Mouse (Mus musculus): ENCODE data around the gene Rdh11. TPM values are rescaled to one million over a fixed set of nuclear protein-coding genes. Genes with fewer than 3 reads are reported as not detected.
A peak's percentile ranks its signal among the peaks of the same experiment; 100 is the strongest.

Rdh11 gene
- polyA plus RNA-seq, 1 experiment from 2014 or later, result 39.0 TPM

- no peaks in the 10 kb centered on the region for H3K4me1 ChIP-seq (ENCODE audit: control insufficient read depth, insufficient read depth, low read length)
- 85% methylated on average over 6 of the region's 6 CpGs for WGBS
- no peak overlapping the region for H3K27ac ChIP-seq (ENCODE audit: low read length)
- ATAC-seq, result peak; percentile 63
- no peak overlapping the region for H3K4me3 ChIP-seq (ENCODE audit: low read length)
- no peak overlapping the region for H3K4me2 ChIP-seq (ENCODE audit: low read depth, low read length)
- H3K9me3 ChIP-seq (ENCODE audit: control insufficient read depth, low read length), result no peaks in the 10 kb centered on the region
- no peak overlapping the region for H3K9ac ChIP-seq (ENCODE audit: low read depth, low read length)
- H3K36me3 ChIP-seq (ENCODE audit: control insufficient read depth, insufficient read depth, low read length), result no peaks in the 10 kb centered on the region
- no peaks in the 10 kb centered on the region for H3K27me3 ChIP-seq (replicated peaks; ENCODE audit: control insufficient read depth, insufficient read depth, low read length)
Measured at GRCm38 (mm10) chr12:79149653-79150052, 42.4 kb downstream of the Rdh11 start.

- no peaks in the 10 kb centered on the region for H3K27me3 ChIP-seq (replicated peaks; ENCODE audit: control insufficient read depth, insufficient read depth, low read length)
- H3K4me3 ChIP-seq (ENCODE audit: low read length), result no peak overlapping the region
- H3K9ac ChIP-seq (ENCODE audit: low read depth, low read length), result no peak overlapping the region
- H3K27ac ChIP-seq (ENCODE audit: low read length), result no peak overlapping the region
- no peak overlapping the region for H3K4me2 ChIP-seq (ENCODE audit: low read depth, low read length)
- no peaks in the 10 kb centered on the region for H3K4me1 ChIP-seq (ENCODE audit: control insufficient read depth, insufficient read depth, low read length)
- no peaks in the 10 kb centered on the region for H3K9me3 ChIP-seq (ENCODE audit: control insufficient read depth, low read length)
- H3K36me3 ChIP-seq (ENCODE audit: control insufficient read depth, insufficient read depth, low read length), result no peaks in the 10 kb centered on the region
- ATAC-seq, result no peak
Measured at GRCm38 (mm10) chr12:79141384-79141783, 50.7 kb downstream of the Rdh11 start.

GRCm38 (mm10) chr12:79140811-79141210 lies 51.3 kb downstream of the Rdh11 start:
- no peaks in the 10 kb centered on the region for H3K9me3 ChIP-seq (ENCODE audit: control insufficient read depth, low read length)

GRCm38 (mm10) chr12:79139417-79139816 lies 52.7 kb downstream of the Rdh11 start:
- 53% methylated on average over 1 of the region's 1 CpGs for WGBS
- Histone ChIP-seq H3K36me3 (ENCODE audit: control insufficient read depth, insufficient read depth, low read length) (no peaks in the 10 kb centered on the region), H3K4me3 (ENCODE audit: low read length) (no peak overlapping the region), H3K9me3 (ENCODE audit: control insufficient read depth, low read length) (no peaks in the 10 kb centered on the region), H3K9ac (ENCODE audit: low read depth, low read length) (no peak overlapping the region), H3K4me1 (ENCODE audit: control insufficient read depth, insufficient read depth, low read length) (no peaks in the 10 kb centered on the region), H3K27me3 (replicated peaks; ENCODE audit: control insufficient read depth, insufficient read depth, low read length) (no peaks in the 10 kb centered on the region), H3K27ac (ENCODE audit: low read length) (no peak overlapping the region), H3K4me2 (ENCODE audit: low read depth, low read length) (no peak overlapping the region)
- no peak for ATAC-seq

More at GRCm38 (mm10) chr12:79140811-79141210, 51.3 kb downstream of the Rdh11 start:
- H3K36me3 ChIP-seq (ENCODE audit: control insufficient read depth, insufficient read depth, low read length), result no peaks in the 10 kb centered on the region
- H3K27me3 ChIP-seq (replicated peaks; ENCODE audit: control insufficient read depth, insufficient read depth, low read length), result no peaks in the 10 kb centered on the region
- no peak for ATAC-seq
- no peaks in the 10 kb centered on the region for H3K4me1 ChIP-seq (ENCODE audit: control insufficient read depth, insufficient read depth, low read length)
- H3K9ac ChIP-seq (ENCODE audit: low read depth, low read length), result no peak overlapping the region
- H3K4me2 ChIP-seq (ENCODE audit: low read depth, low read length), result no peak overlapping the region
- 87% methylated on average over 2 of the region's 2 CpGs for WGBS
- H3K27ac ChIP-seq (ENCODE audit: low read length), result no peak overlapping the region
- H3K4me3 ChIP-seq (ENCODE audit: low read length), result no peak overlapping the region

- no peak overlapping the region for H3K9ac ChIP-seq (ENCODE audit: low read depth, low read length)
- no peaks in the 10 kb centered on the region for H3K36me3 ChIP-seq (ENCODE audit: control insufficient read depth, insufficient read depth, low read length)
- ATAC-seq, result no peak
- no peaks in the 10 kb centered on the region for H3K9me3 ChIP-seq (ENCODE audit: control insufficient read depth, low read length)
- no peak overlapping the region for H3K4me3 ChIP-seq (ENCODE audit: low read length)
- H3K4me2 ChIP-seq (ENCODE audit: low read depth, low read length), result no peak overlapping the region
- no peaks in the 10 kb centered on the region for H3K27me3 ChIP-seq (replicated peaks; ENCODE audit: control insufficient read depth, insufficient read depth, low read length)
- H3K4me1 ChIP-seq (ENCODE audit: control insufficient read depth, insufficient read depth, low read length), result no peaks in the 10 kb centered on the region
- no peak overlapping the region for H3K27ac ChIP-seq (ENCODE audit: low read length)
Measured at GRCm38 (mm10) chr12:79138999-79139398, 53.1 kb downstream of the Rdh11 start.

- Histone ChIP-seq H3K4me2 (ENCODE audit: low read depth, low read length) (no peak overlapping the region), H3K9ac (ENCODE audit: low read depth, low read length) (no peak overlapping the region), H3K27me3 (replicated peaks; ENCODE audit: control insufficient read depth, insufficient read depth, low read length) (peaks cover 5% of the 10 kb centered on the region; the same call in 1 of the 2 replicates), H3K4me3 (ENCODE audit: low read length) (no peak overlapping the region), H3K27ac (ENCODE audit: low read length) (no peak overlapping the region), H3K9me3 (ENCODE audit: control insufficient read depth, low read length) (no peaks in the 10 kb centered on the region), H3K4me1 (ENCODE audit: control insufficient read depth, insufficient read depth, low read length) (no peaks in the 10 kb centered on the region), H3K36me3 (ENCODE audit: control insufficient read depth, insufficient read depth, low read length) (no peaks in the 10 kb centered on the region)
- 71% methylated on average over 7 of the region's 7 CpGs for WGBS
- no peak for ATAC-seq
Measured at GRCm38 (mm10) chr12:79136949-79137348, 55.1 kb downstream of the Rdh11 start.

GRCm38 (mm10) chr12:79135105-79135504 lies 57.0 kb downstream of the Rdh11 start:
- WGBS, result 36% methylated on average over 4 of the region's 4 CpGs

GRCm38 (mm10) chr12:79134676-79135075 lies 57.4 kb downstream of the Rdh11 start:
- 51% methylated on average over 8 of the region's 8 CpGs for WGBS
- peaks cover 8% of the 10 kb centered on the region; the same call in 1 of the 2 replicates for H3K4me1 ChIP-seq (ENCODE audit: control insufficient read depth, insufficient read depth, low read length)
- no peak for ATAC-seq
- H3K36me3 ChIP-seq (ENCODE audit: control insufficient read depth, insufficient read depth, low read length), result no peaks in the 10 kb centered on the region
- no peak overlapping the region for H3K27ac ChIP-seq (ENCODE audit: low read length)
- no peaks in the 10 kb centered on the region for H3K9me3 ChIP-seq (ENCODE audit: control insufficient read depth, low read length)
- peaks cover 21% of the 10 kb centered on the region for H3K27me3 ChIP-seq (replicated peaks; ENCODE audit: control insufficient read depth, insufficient read depth, low read length)
- no peak overlapping the region for H3K9ac ChIP-seq (ENCODE audit: low read depth, low read length)
- H3K4me2 ChIP-seq (ENCODE audit: low read depth, low read length), result no peak overlapping the region
- no peak overlapping the region for H3K4me3 ChIP-seq (ENCODE audit: low read length)

More at GRCm38 (mm10) chr12:79135105-79135504, 57.0 kb downstream of the Rdh11 start:
- no peak overlapping the region for H3K4me3 ChIP-seq (ENCODE audit: low read length)
- peaks cover 8% of the 10 kb centered on the region; the same call in 1 of the 2 replicates for H3K4me1 ChIP-seq (ENCODE audit: control insufficient read depth, insufficient read depth, low read length)
- peaks cover 21% of the 10 kb centered on the region for H3K27me3 ChIP-seq (replicated peaks; ENCODE audit: control insufficient read depth, insufficient read depth, low read length)
- no peaks in the 10 kb centered on the region for H3K9me3 ChIP-seq (ENCODE audit: control insufficient read depth, low read length)
- H3K4me2 ChIP-seq (ENCODE audit: low read depth, low read length), result no peak overlapping the region
- no peak overlapping the region for H3K27ac ChIP-seq (ENCODE audit: low read length)
- ATAC-seq, result no peak
- H3K9ac ChIP-seq (ENCODE audit: low read depth, low read length), result no peak overlapping the region
- no peaks in the 10 kb centered on the region for H3K36me3 ChIP-seq (ENCODE audit: control insufficient read depth, insufficient read depth, low read length)

GRCm38 (mm10) chr12:79131706-79132460 lies 60.2 kb downstream of the Rdh11 start:
- Histone ChIP-seq H3K27me3 (replicated peaks; ENCODE audit: control insufficient read depth, insufficient read depth, low read length) (peaks cover 21% of the 10 kb centered on the region), H3K4me3 (ENCODE audit: low read length) (no peak overlapping the region), H3K9ac (ENCODE audit: low read depth, low read length) (no peak overlapping the region), H3K27ac (ENCODE audit: low read length) (no peak overlapping the region), H3K36me3 (ENCODE audit: control insufficient read depth, insufficient read depth, low read length) (no peaks in the 10 kb centered on the region), H3K4me1 (ENCODE audit: control insufficient read depth, insufficient read depth, low read length) (peaks cover 8% of the 10 kb centered on the region; the same call in 1 of the 2 replicates), H3K4me2 (ENCODE audit: low read depth, low read length) (no peak overlapping the region), H3K9me3 (ENCODE audit: control insufficient read depth, low read length) (no peaks in the 10 kb centered on the region)
- WGBS, result 34% methylated on average over 5 of the region's 5 CpGs
- ATAC-seq, result no peak

Measured in intestine, embryonic 16.5 days (tissue).